Mouse (Mus musculus) neural tube, embryonic 12.5 days (tissue): Measurements from ENCODE around the gene Slc32a1. TPM values are rescaled to one million over a fixed set of nuclear protein-coding genes. Genes with fewer than 3 reads are reported as not detected.

Experiments
- ATAC-seq: fragments of 200-750 bp; cut with Nextera tagmentation; 2 replicates; pipeline ENCODE4 v1.8.0; 2017; ENCODE audit warnings: low read depth, mild to moderate bottlenecking, moderate TSS enrichment, moderate library complexity; ENCODE audit not compliant: low FRiP score
- H3K27ac ChIP-seq: fragments of 300-500 bp; sonication (generic); 2 replicates; pipeline ENCODE4 v1.5.1; 2016
- H3K27me3 ChIP-seq: fragments of 300-500 bp; sonication (generic); replicated peaks from 2 replicates; pipeline ENCODE4 v1.6.1; 2016; ENCODE audit warnings: mild to moderate bottlenecking
- H3K36me3 ChIP-seq: fragments of 300-500 bp; sonication (generic); 2 replicates; pipeline ENCODE4 v1.6.1; 2016; ENCODE audit warnings: mild to moderate bottlenecking
- H3K4me1 ChIP-seq: fragments of 300-500 bp; sonication (generic); 2 replicates; pipeline ENCODE4 v1.6.1; 2016
- H3K4me2 ChIP-seq: fragments of 300-500 bp; sonication (generic); replicated peaks from 2 replicates; pipeline ENCODE4 v1.6.1; 2016; ENCODE audit warnings: mild to moderate bottlenecking
- H3K4me3 ChIP-seq: fragments of 300-500 bp; sonication (generic); 2 replicates; pipeline ENCODE4 v1.5.1; 2016
- H3K9ac ChIP-seq: fragments of 300-500 bp; sonication (generic); 2 replicates; pipeline ENCODE4 v1.6.1; 2016; ENCODE audit warnings: mild to moderate bottlenecking
- H3K9me3 ChIP-seq: fragments of 300-500 bp; sonication (generic); 2 replicates; pipeline ENCODE4 v1.6.1; 2016; ENCODE audit warnings: mild to moderate bottlenecking
- WGBS: fragments of 180-500 bp; shearing (Covaris S2); methylation state at CpG from one replicate; pipeline ENCODE4 v1.1.7; 2016; 5-methylcytosine and 5-hydroxymethylcytosine counted together
- polyA plus RNA-seq: library from polyadenylated mRNA; unstranded; fragments of >200 nt; fragmentation: Nextera tagmentation; extraction: Ambion mirVana; gene quantifications from 2 replicates; pipeline ENCODE4 v1.2.1, GENCODE M21; 2016

Slc32a1 gene
- polyA plus RNA-seq = 3.5 and 4.4 TPM in 2 replicates

- Histone ChIP-seq H3K27ac (peak within 1 kb of the TSS; percentile 66), H3K9ac (peak within 1 kb of the TSS; percentile 70), H3K27me3 (peaks cover 96% of the 10 kb centered on the region), H3K4me2 (peak within 1 kb of the TSS; percentile 56), H3K9me3 (no peaks in the 10 kb centered on the region), H3K36me3 (no peaks in the 10 kb centered on the region), H3K4me3 (peak within 1 kb of the TSS; percentile 51), H3K4me1 (peaks cover 17% of the 10 kb centered on the region)
- no peak; the same call in 1 of the 2 replicates for ATAC-seq
- 1% methylated on average over 75 of the region's 77 CpGs for WGBS
These were observed at the start of gene Slc32a1 for GRCm38 (mm10) chr2:158610488-158611325. TSS of gene Slc32a1 (plus strand) at chr2:158610767.

GRCm38 (mm10) chr2:158560801-158561200 lies 49.8 kb upstream of the Slc32a1 start:
- 0 out of 2 replicates have a peak overlapping the region, but pooled peaks have one; percentile 14 for H3K9ac ChIP-seq
- no peaks in the 10 kb centered on the region for H3K36me3 ChIP-seq
- ATAC-seq = no peak
- peaks cover 26% of the 10 kb centered on the region for H3K4me1 ChIP-seq
- H3K27me3 ChIP-seq = peaks cover 20% of the 10 kb centered on the region; the same call in 1 of the 2 replicates
- 0 out of 2 replicates have a peak overlapping the region, but pooled peaks have one; percentile 16 for H3K4me2 ChIP-seq
- 0 out of 2 replicates have a peak overlapping the region, but pooled peaks have one; percentile 44 for H3K27ac ChIP-seq
- no peaks in the 10 kb centered on the region; the same call in 1 of the 2 replicates for H3K9me3 ChIP-seq
- WGBS = 20% methylated on average over 9 of the region's 9 CpGs
- no peak overlapping the region for H3K4me3 ChIP-seq

GRCm38 (mm10) chr2:158561371-158562144 lies 49.0 kb upstream of the Slc32a1 start:
- H3K4me3 ChIP-seq = no peak overlapping the region
- no peaks in the 10 kb centered on the region for H3K36me3 ChIP-seq
- H3K9me3 ChIP-seq = no peaks in the 10 kb centered on the region; the same call in 1 of the 2 replicates
- peaks cover 22% of the 10 kb centered on the region; the same call in 1 of the 2 replicates for H3K27me3 ChIP-seq
- H3K4me2 ChIP-seq = 0 out of 2 replicates have a peak overlapping the region, but pooled peaks have one; percentile 16
- 0 out of 2 replicates have a peak, but pooled peaks have one; percentile 15 for ATAC-seq
- peaks cover 22% of the 10 kb centered on the region for H3K4me1 ChIP-seq
- 0 out of 2 replicates have a peak overlapping the region, but pooled peaks have one; percentile 44 for H3K27ac ChIP-seq
- 0 out of 2 replicates have a peak overlapping the region, but pooled peaks have one; percentile 14 for H3K9ac ChIP-seq
- WGBS = 43% methylated on average over 3 of the region's 3 CpGs

GRCm38 (mm10) chr2:158570421-158571081 lies 40.0 kb upstream of the Slc32a1 start:
- peak; percentile 61 for ATAC-seq
- no peaks in the 10 kb centered on the region for H3K36me3 ChIP-seq
- WGBS = 13% methylated on average over 13 of the region's 13 CpGs
- no peak overlapping the region for H3K4me3 ChIP-seq
- no peak overlapping the region for H3K27ac ChIP-seq
- H3K4me1 ChIP-seq = 0 out of 2 replicates have a peak, but pooled peaks cover 3% of the 10 kb centered on the region
- H3K27me3 ChIP-seq = peaks cover 24% of the 10 kb centered on the region
- no peak overlapping the region for H3K9ac ChIP-seq
- no peaks in the 10 kb centered on the region for H3K9me3 ChIP-seq
- H3K4me2 ChIP-seq = no peak overlapping the region

GRCm38 (mm10) chr2:158579979-158580378 lies 30.6 kb upstream of the Slc32a1 start:
- Histone ChIP-seq H3K4me3 (no peak overlapping the region), H3K27me3 (peaks cover 11% of the 10 kb centered on the region; the same call in 1 of the 2 replicates), H3K36me3 (no peaks in the 10 kb centered on the region), H3K9ac (no peak overlapping the region), H3K4me1 (peaks cover 12% of the 10 kb centered on the region), H3K9me3 (no peaks in the 10 kb centered on the region), H3K4me2 (no peak overlapping the region), H3K27ac (no peak overlapping the region)
- WGBS = 28% methylated on average over 4 of the region's 4 CpGs
- ATAC-seq = peak; percentile 56; the same call in 1 of the 2 replicates

GRCm38 (mm10) chr2:158584621-158585358 lies 25.8 kb upstream of the Slc32a1 start:
- no peak overlapping the region for H3K4me2 ChIP-seq
- no peak for ATAC-seq
- H3K27ac ChIP-seq = no peak overlapping the region
- H3K27me3 ChIP-seq = peaks cover 15% of the 10 kb centered on the region; the same call in 1 of the 2 replicates
- H3K4me3 ChIP-seq = no peak overlapping the region
- peaks cover 18% of the 10 kb centered on the region for H3K4me1 ChIP-seq
- no peaks in the 10 kb centered on the region for H3K36me3 ChIP-seq
- no peaks in the 10 kb centered on the region for H3K9me3 ChIP-seq
- WGBS = 12% methylated on average over 12 of the region's 12 CpGs
- no peak overlapping the region for H3K9ac ChIP-seq

GRCm38 (mm10) chr2:158588524-158589271 lies 21.9 kb upstream of the Slc32a1 start:
- H3K9me3 ChIP-seq = no peaks in the 10 kb centered on the region
- 14% methylated on average over 8 of the region's 8 CpGs for WGBS
- H3K4me3 ChIP-seq = no peak overlapping the region
- H3K4me2 ChIP-seq = no peak overlapping the region
- peaks cover 13% of the 10 kb centered on the region; the same call in 1 of the 2 replicates for H3K27me3 ChIP-seq
- no peaks in the 10 kb centered on the region for H3K36me3 ChIP-seq
- no peak overlapping the region for H3K27ac ChIP-seq
- H3K4me1 ChIP-seq = peaks cover 12% of the 10 kb centered on the region; the same call in 1 of the 2 replicates
- H3K9ac ChIP-seq = no peak overlapping the region
- ATAC-seq = peak; percentile 5; the same call in 1 of the 2 replicates

GRCm38 (mm10) chr2:158590495-158590894 lies 20.1 kb upstream of the Slc32a1 start:
- no peak overlapping the region for H3K9ac ChIP-seq
- H3K4me1 ChIP-seq = peaks cover 17% of the 10 kb centered on the region
- no peak overlapping the region for H3K4me2 ChIP-seq
- ATAC-seq = no peak
- no peak overlapping the region for H3K27ac ChIP-seq
- 73% methylated on average over 3 of the region's 3 CpGs for WGBS
- no peaks in the 10 kb centered on the region for H3K36me3 ChIP-seq
- H3K9me3 ChIP-seq = no peaks in the 10 kb centered on the region
- H3K4me3 ChIP-seq = no peak overlapping the region
- 0 out of 2 replicates have a peak, but pooled peaks cover 5% of the 10 kb centered on the region for H3K27me3 ChIP-seq

- no peak overlapping the region for H3K27ac ChIP-seq
- 34% methylated on average over 5 of the region's 5 CpGs for WGBS
These were observed 19.3 kb upstream of the Slc32a1 start for GRCm38 (mm10) chr2:158591286-158591685.

GRCm38 (mm10) chr2:158593371-158593770 lies 17.2 kb upstream of the Slc32a1 start:
- 78% methylated on average over 4 of the region's 4 CpGs for WGBS
- ATAC-seq = no peak
- peaks cover 21% of the 10 kb centered on the region for H3K4me1 ChIP-seq
- H3K27me3 ChIP-seq = no peaks in the 10 kb centered on the region
- no peak overlapping the region for H3K4me3 ChIP-seq
- H3K27ac ChIP-seq = no peak overlapping the region
- no peak overlapping the region for H3K4me2 ChIP-seq
- H3K36me3 ChIP-seq = no peaks in the 10 kb centered on the region
- H3K9me3 ChIP-seq = no peaks in the 10 kb centered on the region
- no peak overlapping the region for H3K9ac ChIP-seq

More at GRCm38 (mm10) chr2:158591286-158591685, 19.3 kb upstream of the Slc32a1 start:
- no peak overlapping the region for H3K4me2 ChIP-seq
- peaks cover 21% of the 10 kb centered on the region for H3K4me1 ChIP-seq
- H3K9me3 ChIP-seq = no peaks in the 10 kb centered on the region
- no peaks in the 10 kb centered on the region for H3K36me3 ChIP-seq
- no peak overlapping the region for H3K4me3 ChIP-seq
- peak; percentile 21; the same call in 1 of the 2 replicates for ATAC-seq
- H3K9ac ChIP-seq = no peak overlapping the region
- H3K27me3 ChIP-seq = 0 out of 2 replicates have a peak, but pooled peaks cover 5% of the 10 kb centered on the region
